Mouse (Mus musculus) myocyte (in vitro differentiated cells): ENCODE results near the gene Zfp69.

Experiments used
- MAX ChIP-seq: IDR thresholded peaks from one replicate; pipeline ENCODE4 v1.6.1; 2011; ENCODE audit warnings: low read depth, mild to moderate bottlenecking, control low read depth
- MYOG ChIP-seq, 3 experiments: IDR thresholded peaks; one replicate each; pipeline ENCODE4 v1.6.1; 2011; ENCODE audit warnings: control low read depth in 2 of 3, low read depth in 2 of 3, mild to moderate bottlenecking in 2 of 3; ENCODE audit not compliant: insufficient read length in 2 of 3, control insufficient read depth in 1 of 3, insufficient read depth in 1 of 3
- POLR2AphosphoS2 ChIP-seq: IDR thresholded peaks from one replicate; pipeline ENCODE4 v1.6.1; 2011; ENCODE audit warnings: low read depth, control low read depth; ENCODE audit not compliant: insufficient read length
- TCF12 ChIP-seq: IDR thresholded peaks from one replicate; pipeline ENCODE4 v1.6.1; 2011; ENCODE audit warnings: mild to moderate bottlenecking, control low read depth; ENCODE audit not compliant: poor library complexity, insufficient read depth, severe bottlenecking
- USF1 ChIP-seq: IDR thresholded peaks from one replicate; pipeline ENCODE4 v1.6.1; 2011; ENCODE audit warnings: low read depth, mild to moderate bottlenecking, control low read depth, moderate library complexity

DNA sequence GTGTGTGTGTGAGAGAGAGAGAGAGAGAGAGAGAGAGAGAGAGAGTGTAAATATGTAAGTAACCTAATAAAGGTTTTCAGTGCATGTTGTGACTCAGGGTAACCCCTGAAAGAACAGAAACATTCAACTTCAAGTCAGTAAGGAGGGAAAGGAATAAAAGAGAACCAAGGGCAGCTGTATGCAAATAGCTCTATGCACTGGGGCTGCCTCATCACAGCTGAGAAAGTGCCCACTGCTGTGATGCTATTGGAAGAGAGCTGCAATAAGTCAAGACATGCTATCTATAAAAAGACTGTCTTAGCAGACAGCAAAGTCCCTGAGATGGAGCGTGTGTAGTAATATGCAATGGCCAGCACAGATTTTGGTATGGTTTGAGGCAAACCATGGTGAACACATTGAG lies 2.2 kb upstream of the Zfp69 start:
- no peak for TF ChIP-seq MAX
- TF ChIP-seq TCF12, result no peak
- no peak for TF ChIP-seq USF1
- TF ChIP-seq MYOG (IDR thresholded peaks at IDR 0.05; ENCODE audit: control insufficient read depth in 1 of 3, insufficient read depth in 1 of 3, insufficient read length in 2 of 3, low read depth in 2 of 3), result no peak
- no peak for TF ChIP-seq POLR2AphosphoS2
